Comparison of ENCODE assay signal across 8 mouse cellular contexts in the genomic region with DNA sequence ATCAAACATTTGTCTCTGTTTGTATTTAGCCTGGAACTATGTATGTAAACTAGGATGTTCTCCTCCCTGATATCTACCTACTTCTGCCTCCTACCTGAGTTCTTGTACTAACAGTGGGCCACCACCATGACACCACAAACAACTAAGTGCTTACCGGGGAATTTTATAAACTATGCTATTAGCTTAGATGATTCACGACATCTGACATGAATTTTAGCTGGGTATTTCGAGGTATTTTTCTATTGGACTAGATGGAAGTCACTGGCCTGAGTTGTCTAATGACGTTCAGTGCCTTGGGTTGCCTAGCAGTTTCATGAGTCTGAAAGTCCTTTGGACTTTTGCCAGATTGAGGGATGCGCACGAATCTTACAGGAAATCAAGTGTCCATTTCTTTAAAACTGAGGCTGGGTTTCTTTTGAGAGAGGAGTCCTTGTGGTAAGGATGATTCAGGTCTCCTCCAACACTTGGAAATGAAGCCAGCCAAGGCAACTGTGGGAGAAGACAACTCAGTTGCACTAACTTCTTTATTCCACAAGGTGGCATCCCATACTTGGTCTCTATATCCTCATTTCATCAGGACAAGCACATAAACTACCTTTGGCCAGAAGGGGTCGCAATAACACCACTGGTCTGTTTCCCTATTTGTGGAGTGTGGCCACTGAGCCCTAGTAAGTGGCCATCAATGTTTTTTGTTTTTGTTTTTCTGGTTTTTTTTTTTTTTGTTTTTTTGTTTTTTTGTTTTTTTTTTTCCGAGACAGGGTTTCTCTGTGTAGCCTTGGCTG.
A peak's percentile ranks its signal among the peaks of the same experiment; 100 is the strongest.
DNase-seq lines count a peak whose midpoint lies in the region; ATAC-seq lines count a peak whose summit lies in the region.
"Not testable (repeated sequence)": the region's sequence is repeated elsewhere in the genome, so short reads cannot be mapped to it uniquely, and the experiment has no call there.

No protein-coding gene starts in this region.

- not testable (repeated sequence) for H3K9me3 ChIP-seq in hindbrain, embryonic 11.5 days (ENCODE audit: control insufficient read depth, low read length)

- peak; percentile 95 for DNase-seq in MN1 (ENCODE audit: low spot score)
- peak; percentile 74 for DNase-seq in cerebellum, adult 8-10 months
- peak; percentile 78 for DNase-seq in hindbrain, embryonic 11.5 days (ENCODE audit: low spot score)
- peak; percentile 67 to 77 for DNase-seq in layer of hippocampus, adult 8-10 months (ENCODE audit: low spot score in 2 of 2)
- peak; percentile 78 to 88 for DNase-seq in lung, adult 18-20 months
- peak; percentile 59 for DNase-seq in ovary, postnatal 14 days (ENCODE audit: low spot score)
- DNase-seq in thymus, postnatal 10 days (ENCODE audit: low spot score in 2 of 2), result peak; percentile 61 to 79

- 45% methylated on average over 8 of the region's 8 CpGs for WGBS in hindbrain, embryonic 11.5 days

- not testable (repeated sequence) for H3K9ac ChIP-seq in hindbrain, embryonic 11.5 days (ENCODE audit: low read depth, low read length)

- ATAC-seq in frontal cortex, adult (ENCODE audit: low TSS enrichment), result peak; percentile 94
- ATAC-seq in hindbrain, embryonic 11.5 days (ENCODE audit: low FRiP score), result peak; percentile 69

- not testable (repeated sequence) for H3K4me3 ChIP-seq in hindbrain, embryonic 11.5 days (ENCODE audit: low read depth, low read length)

- H3K4me1 ChIP-seq in hindbrain, embryonic 11.5 days (replicated peaks; ENCODE audit: control insufficient read depth, insufficient read depth, low read length), result not testable (repeated sequence)

- H3K27ac ChIP-seq in hindbrain, embryonic 11.5 days (ENCODE audit: low read depth, low read length), result not testable (repeated sequence)

- H3K36me3 ChIP-seq in hindbrain, embryonic 11.5 days (ENCODE audit: control insufficient read depth, insufficient read depth, low read length), result not testable (repeated sequence)

- not testable (repeated sequence) for H3K4me2 ChIP-seq in hindbrain, embryonic 11.5 days (replicated peaks; ENCODE audit: low read depth, low read length)

- H3K27me3 ChIP-seq in hindbrain, embryonic 11.5 days (ENCODE audit: control insufficient read depth, insufficient read depth, low read length), result not testable (repeated sequence)
